Mouse (Mus musculus) limb, embryonic 10.5 days (tissue): ENCODE results near the gene Rdh8. TPM values are rescaled to one million over a fixed set of nuclear protein-coding genes. Genes with fewer than 3 reads are reported as not detected.

Experiments used
- DNase-seq: peaks from one replicate; pipeline ENCODE4 v3.0.0-alpha.2; 2017; ENCODE audit warnings: low spot score
- H3K27ac ChIP-seq: fragments of 300-500 bp; sonication (generic); 2 replicates; pipeline ENCODE4 v1.5.1; 2016; ENCODE audit warnings: mild to moderate bottlenecking
- H3K27me3 ChIP-seq: fragments of 300-500 bp; sonication (generic); 2 replicates; pipeline ENCODE4 v1.6.1; 2016; ENCODE audit warnings: low read depth, mild to moderate bottlenecking; ENCODE audit not compliant: poor library complexity, severe bottlenecking
- H3K36me3 ChIP-seq: fragments of 300-500 bp; sonication (generic); 2 replicates; pipeline ENCODE4 v1.6.1; 2016; ENCODE audit warnings: mild to moderate bottlenecking, moderate library complexity
- H3K4me1 ChIP-seq: fragments of 300-500 bp; sonication (generic); 2 replicates; pipeline ENCODE4 v1.6.1; 2016
- H3K4me3 ChIP-seq: fragments of 300-500 bp; sonication (generic); 2 replicates; pipeline ENCODE4 v1.5.1; 2016; ENCODE audit warnings: mild to moderate bottlenecking, moderate library complexity
- H3K9me3 ChIP-seq: fragments of 300-500 bp; sonication (generic); replicated peaks from 2 replicates; pipeline ENCODE4 v1.6.1; 2016; ENCODE audit warnings: mild to moderate bottlenecking
- WGBS: fragments of 180-500 bp; shearing (Covaris S2); methylation state at CpG from one replicate; pipeline ENCODE4 v1.1.7; 2016; 5-methylcytosine and 5-hydroxymethylcytosine counted together
- polyA plus RNA-seq: library from polyadenylated mRNA; unstranded; fragments of >200 nt; fragmentation: Nextera tagmentation; extraction: Ambion mirVana; gene quantifications from 2 replicates; pipeline ENCODE4 v1.2.1, GENCODE M21; 2016

Gene Rdh8
- polyA plus RNA-seq, 1 experiment from 2014 or later: not detected

DNA sequence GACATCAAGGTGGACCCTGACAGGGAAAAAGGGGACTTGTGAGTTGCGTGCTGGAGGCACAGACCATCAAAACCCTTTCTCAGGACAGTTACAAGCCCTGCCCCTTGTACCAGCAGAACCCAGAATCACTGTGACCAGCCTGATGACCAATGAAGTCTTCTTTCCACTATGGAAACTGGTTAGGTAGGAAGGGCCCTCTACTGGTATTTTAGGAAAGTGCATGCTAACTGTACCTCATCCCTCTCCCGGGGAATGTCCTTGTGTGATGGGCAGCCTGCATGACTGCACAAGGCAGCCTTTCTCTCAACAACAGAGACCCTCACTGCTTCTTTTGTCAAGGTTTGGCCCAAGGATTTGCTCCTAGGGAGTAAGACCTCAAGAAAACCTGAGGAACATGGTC, 24.4 kb downstream of the Rdh8 start:
- Histone ChIP-seq H3K9me3 (no peaks in the 10 kb centered on the region), H3K4me3 (no peak overlapping the region), H3K36me3 (no peaks in the 10 kb centered on the region), H3K4me1 (no peaks in the 10 kb centered on the region), H3K27ac (no peak overlapping the region), H3K27me3 (no peaks in the 10 kb centered on the region)
- no peak for DNase-seq
- WGBS: 32% methylated on average over 2 of the region's 2 CpGs

DNA sequence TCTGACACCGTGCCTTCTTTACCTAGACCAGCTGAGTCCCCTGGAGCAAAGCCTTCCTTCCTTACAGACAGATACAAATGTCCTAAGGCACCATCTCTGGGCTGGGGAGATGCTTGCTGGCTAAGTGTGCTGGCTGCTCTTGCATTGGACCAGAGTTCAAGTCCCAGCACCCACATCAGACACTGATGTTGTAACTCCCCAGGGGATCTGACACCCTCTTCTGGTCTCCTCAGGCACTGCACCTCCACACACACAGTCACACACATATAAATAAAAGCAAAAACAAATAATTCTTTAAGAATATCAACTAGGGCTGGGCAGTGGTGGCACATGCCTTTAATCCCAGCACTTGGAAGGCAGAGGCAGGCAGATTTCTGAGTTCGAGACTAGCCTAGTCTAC, 31.9 kb downstream of the Rdh8 start:
- 86% methylated on average over 2 of the region's 2 CpGs for WGBS
- no peaks in the 10 kb centered on the region for H3K27me3 ChIP-seq
- H3K9me3 ChIP-seq: no peaks in the 10 kb centered on the region
- no peak overlapping the region for H3K4me3 ChIP-seq
- DNase-seq: no peak
- no peak overlapping the region for H3K27ac ChIP-seq
- no peaks in the 10 kb centered on the region for H3K36me3 ChIP-seq
- no peaks in the 10 kb centered on the region for H3K4me1 ChIP-seq

GRCm38 (mm10) chr9:20857131-20857530, 38.8 kb downstream of the Rdh8 start:
- no peak overlapping the region for H3K27ac ChIP-seq
- H3K9me3 ChIP-seq: no peaks in the 10 kb centered on the region
- peak; percentile 77 for DNase-seq
- 9% methylated on average over 6 of the region's 6 CpGs for WGBS
- H3K27me3 ChIP-seq: no peaks in the 10 kb centered on the region
- H3K4me3 ChIP-seq: no peak overlapping the region
- H3K4me1 ChIP-seq: no peaks in the 10 kb centered on the region
- no peaks in the 10 kb centered on the region for H3K36me3 ChIP-seq

- Histone ChIP-seq H3K9me3 (no peaks in the 10 kb centered on the region), H3K4me3 (no peak overlapping the region), H3K4me1 (no peaks in the 10 kb centered on the region), H3K27ac (no peak overlapping the region), H3K36me3 (no peaks in the 10 kb centered on the region), H3K27me3 (no peaks in the 10 kb centered on the region)
- DNase-seq: no peak
- 50% methylated on average over 6 of the region's 6 CpGs for WGBS
These were observed 41.6 kb downstream of the Rdh8 start for GRCm38 (mm10) chr9:20859926-20860325.

- DNase-seq: peak; percentile 58
- no peak overlapping the region for H3K27ac ChIP-seq
- no peaks in the 10 kb centered on the region for H3K9me3 ChIP-seq
- no peaks in the 10 kb centered on the region for H3K36me3 ChIP-seq
- H3K4me3 ChIP-seq: no peak overlapping the region
- peaks cover 10% of the 10 kb centered on the region for H3K27me3 ChIP-seq
- 16% methylated on average over 4 of the region's 4 CpGs for WGBS
- no peaks in the 10 kb centered on the region for H3K4me1 ChIP-seq
These were observed 43.5 kb downstream of the Rdh8 start for GRCm38 (mm10) chr9:20861821-20862220.

- WGBS: 58% methylated on average over 4 of the region's 4 CpGs
- Histone ChIP-seq H3K4me3 (no peak overlapping the region), H3K27ac (no peak overlapping the region), H3K36me3 (no peaks in the 10 kb centered on the region), H3K27me3 (peaks cover 14% of the 10 kb centered on the region), H3K4me1 (no peaks in the 10 kb centered on the region), H3K9me3 (no peaks in the 10 kb centered on the region)
- DNase-seq: no peak
These were observed 43.9 kb downstream of the Rdh8 start for GRCm38 (mm10) chr9:20862225-20862624.

DNA sequence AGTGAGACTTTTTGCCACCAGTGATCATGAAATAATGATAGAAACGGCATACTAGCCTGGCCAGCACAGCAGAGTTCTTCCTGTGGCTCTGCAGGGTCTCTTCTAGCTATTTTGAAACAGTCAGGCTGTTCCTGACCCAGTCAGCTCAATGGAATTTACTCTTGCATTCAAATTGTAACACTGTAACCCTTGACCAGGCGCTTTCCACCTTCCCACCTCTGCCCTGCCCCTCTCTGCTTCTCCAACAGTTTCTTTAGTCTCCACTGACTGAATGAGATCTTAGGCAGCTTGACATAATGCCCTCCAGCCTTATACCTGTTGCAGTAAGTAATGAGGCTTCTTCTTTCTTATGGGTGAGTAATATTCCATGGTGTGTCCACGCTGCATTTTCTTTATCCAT, 48.6 kb downstream of the Rdh8 start:
- H3K36me3 ChIP-seq: no peaks in the 10 kb centered on the region
- H3K4me1 ChIP-seq: peaks cover 12% of the 10 kb centered on the region
- H3K27me3 ChIP-seq: peaks cover 60% of the 10 kb centered on the region
- H3K4me3 ChIP-seq: no peak overlapping the region
- WGBS: 62% methylated on average over 3 of the region's 3 CpGs
- no peak overlapping the region for H3K27ac ChIP-seq
- H3K9me3 ChIP-seq: no peaks in the 10 kb centered on the region
- no peak for DNase-seq

DNA sequence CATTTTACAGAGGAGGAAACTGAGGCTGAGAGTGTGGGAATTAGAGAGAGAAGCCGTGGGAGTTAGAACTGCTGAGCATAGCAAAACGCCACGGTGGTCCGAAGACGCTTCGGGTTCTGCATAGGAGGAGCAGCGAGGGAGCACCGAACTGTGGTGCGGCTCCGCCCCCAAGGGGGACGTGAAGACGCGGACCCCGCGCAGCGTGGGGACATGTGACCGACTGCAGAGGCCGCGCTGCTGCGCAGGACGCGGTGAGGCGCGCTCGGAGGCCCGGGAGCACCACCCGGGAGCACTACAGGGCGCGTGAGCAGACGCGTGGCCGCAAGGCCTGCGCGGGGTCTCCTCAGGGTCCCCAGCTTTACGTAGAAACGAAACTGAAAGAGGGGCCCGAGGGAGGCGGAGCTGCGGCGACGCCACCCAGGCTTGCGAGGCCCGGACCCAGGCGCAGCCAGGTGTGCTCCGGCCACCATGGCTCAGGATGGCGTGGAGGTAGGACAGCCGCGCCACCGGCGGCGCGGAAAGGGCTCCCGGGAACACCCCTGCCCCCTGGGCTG, 50.2 kb downstream of the Rdh8 start, which contains the start of gene A230050P20Rik:
A230050P20Rik (plus strand) TSS at position 195 of the 554 bp plus-strand sequence.
- peak; percentile 41 for DNase-seq
- H3K27me3 ChIP-seq: peaks cover 60% of the 10 kb centered on the region
- H3K27ac ChIP-seq: no peak within 1 kb of the TSS
- peaks cover 12% of the 10 kb centered on the region for H3K4me1 ChIP-seq
- 11% methylated on average over 53 of the region's 53 CpGs for WGBS
- no peaks in the 10 kb centered on the region for H3K36me3 ChIP-seq
- no peaks in the 10 kb centered on the region for H3K9me3 ChIP-seq
- peak within 1 kb of the TSS; percentile 47 for H3K4me3 ChIP-seq

GRCm38 (mm10) chr9:20869246-20869645, 50.9 kb downstream of the Rdh8 start:
- WGBS: 5% methylated on average over 19 of the region's 19 CpGs
- Histone ChIP-seq H3K27ac (no peak overlapping the region), H3K4me3 (peak overlapping the region; percentile 47), H3K4me1 (peaks cover 12% of the 10 kb centered on the region), H3K36me3 (no peaks in the 10 kb centered on the region), H3K9me3 (no peaks in the 10 kb centered on the region), H3K27me3 (peaks cover 60% of the 10 kb centered on the region)
- DNase-seq: no peak

- Histone ChIP-seq H3K4me3 (no peak overlapping the region), H3K36me3 (no peaks in the 10 kb centered on the region), H3K4me1 (peaks cover 12% of the 10 kb centered on the region), H3K27me3 (peaks cover 60% of the 10 kb centered on the region), H3K27ac (no peak overlapping the region), H3K9me3 (no peaks in the 10 kb centered on the region)
- no peak for DNase-seq
- 77% methylated on average over 12 of the region's 12 CpGs for WGBS
These were observed 52.2 kb downstream of the Rdh8 start for GRCm38 (mm10) chr9:20870211-20871173.

DNA sequence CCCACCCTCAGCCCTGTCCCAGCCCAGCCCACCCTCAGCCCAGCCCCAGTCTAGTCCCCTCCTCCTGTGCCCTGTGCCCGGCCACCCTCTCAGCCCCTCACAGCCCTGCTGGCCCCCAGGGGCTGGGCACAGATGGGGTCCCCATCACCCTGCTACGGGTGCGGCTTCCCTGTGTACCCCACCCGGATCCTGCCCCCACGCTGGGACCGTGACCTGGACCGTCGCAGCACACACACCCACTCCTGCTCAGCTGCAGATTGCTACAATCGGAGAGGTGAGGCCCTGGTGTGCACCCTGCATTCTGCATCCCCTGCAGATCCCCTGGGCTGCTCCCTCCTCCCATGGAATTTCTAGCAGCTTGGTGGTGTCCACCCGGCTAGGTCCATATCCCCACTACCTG, 54.7 kb downstream of the Rdh8 start:
- no peak overlapping the region for H3K4me3 ChIP-seq
- peaks cover 20% of the 10 kb centered on the region for H3K4me1 ChIP-seq
- peaks cover 39% of the 10 kb centered on the region for H3K27me3 ChIP-seq
- DNase-seq: no peak
- no peak overlapping the region for H3K27ac ChIP-seq
- 87% methylated on average over 10 of the region's 10 CpGs for WGBS
- H3K9me3 ChIP-seq: no peaks in the 10 kb centered on the region
- H3K36me3 ChIP-seq: no peaks in the 10 kb centered on the region

- Histone ChIP-seq H3K9me3 (0 out of 2 replicates have a peak, but pooled peaks cover under 1% of the 10 kb centered on the region), H3K4me1 (peaks cover 22% of the 10 kb centered on the region), H3K4me3 (no peak overlapping the region), H3K36me3 (no peaks in the 10 kb centered on the region), H3K27ac (no peak overlapping the region), H3K27me3 (peaks cover 33% of the 10 kb centered on the region)
- 91% methylated on average over 12 of the region's 12 CpGs for WGBS
- DNase-seq: no peak
These were observed 55.2 kb downstream of the Rdh8 start for GRCm38 (mm10) chr9:20873521-20873920.
